Mouse (Mus musculus) heart, postnatal 0 days (tissue): ENCODE data around the gene Gba2.

Experiments
- CTCF ChIP-seq: IDR thresholded peaks from 2 replicates; pipeline ENCODE4 v1.5.1; 2016; ENCODE audit warnings: antibody characterized with exemption, control low read depth, low read depth
- EP300 ChIP-seq: IDR thresholded peaks from 2 replicates; pipeline ENCODE4 v1.6.1; 2016; ENCODE audit warnings: antibody characterized with exemption, low read depth

DNA sequence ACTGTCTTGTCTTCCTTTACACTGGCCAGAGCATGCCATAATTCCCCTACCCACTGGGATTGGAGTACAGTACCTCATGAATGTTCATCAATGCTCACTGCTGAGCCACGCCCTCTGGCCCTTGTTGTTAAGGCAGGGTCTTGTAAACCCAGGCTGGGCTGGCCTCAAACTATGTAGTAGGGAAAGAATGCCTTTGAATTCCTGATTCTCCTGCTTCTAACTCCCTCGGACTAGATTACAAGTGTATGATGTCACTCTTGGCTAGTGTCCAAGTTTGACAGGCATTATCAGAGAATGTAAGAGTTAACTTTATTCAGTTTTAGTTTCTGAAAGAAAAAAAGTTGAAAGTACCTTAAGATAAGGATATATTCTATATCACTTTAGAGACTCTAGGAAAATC is 14.4 kb downstream of the Gba2 start:
- TF ChIP-seq EP300 (no peak), CTCF (no peak)
